Mouse (Mus musculus) neural tube, embryonic 15.5 days (tissue): Measurements from ENCODE around the gene Atp5k. TPM values are rescaled to one million over a fixed set of nuclear protein-coding genes. Genes with fewer than 3 reads are reported as not detected.
A peak's percentile ranks its signal among the peaks of the same experiment; 100 is the strongest.

Experiments used
- ATAC-seq: fragments of 200-750 bp; cut with Nextera tagmentation; 2 replicates; pipeline ENCODE4 v1.8.0; 2017; ENCODE audit warnings: mild to moderate bottlenecking, moderate TSS enrichment, moderate library complexity; ENCODE audit not compliant: low FRiP score
- H3K27ac ChIP-seq: fragments of 300-500 bp; sonication (generic); replicated peaks from 2 replicates; pipeline ENCODE4 v1.5.1; 2015; ENCODE audit warnings: mild to moderate bottlenecking, inconsistent platforms
- H3K27me3 ChIP-seq: fragments of 300-500 bp; sonication (generic); replicated peaks from 2 replicates; pipeline ENCODE4 v1.6.1; 2015; ENCODE audit warnings: inconsistent platforms
- H3K36me3 ChIP-seq: fragments of 300-500 bp; sonication (generic); 2 replicates; pipeline ENCODE4 v1.6.1; 2015; ENCODE audit warnings: inconsistent platforms
- H3K4me1 ChIP-seq: fragments of 300-500 bp; sonication (generic); 2 replicates; pipeline ENCODE4 v1.6.1; 2015; ENCODE audit warnings: inconsistent platforms
- H3K4me2 ChIP-seq: fragments of 300-500 bp; sonication (generic); 2 replicates; pipeline ENCODE4 v1.6.1; 2015; ENCODE audit warnings: inconsistent platforms, mild to moderate bottlenecking, moderate library complexity
- H3K4me3 ChIP-seq: fragments of 300-500 bp; sonication (generic); replicated peaks from 2 replicates; pipeline ENCODE4 v1.5.1; 2015; ENCODE audit warnings: mild to moderate bottlenecking, inconsistent platforms
- H3K9ac ChIP-seq: fragments of 300-500 bp; sonication (generic); replicated peaks from 2 replicates; pipeline ENCODE4 v1.6.1; 2015; ENCODE audit warnings: mild to moderate bottlenecking, inconsistent platforms
- H3K9me3 ChIP-seq: fragments of 300-500 bp; sonication (generic); replicated peaks from 2 replicates; pipeline ENCODE4 v1.6.1; 2016; ENCODE audit warnings: inconsistent platforms
- WGBS: fragments of 180-500 bp; shearing (Covaris S2); methylation state at CpG from one replicate; pipeline ENCODE4 v1.1.7; 2015; ENCODE audit warnings: mixed read lengths; 5-methylcytosine and 5-hydroxymethylcytosine counted together
- polyA plus RNA-seq: library from polyadenylated mRNA; unstranded; fragments of >200 nt; fragmentation: Nextera tagmentation; extraction: Ambion mirVana; gene quantifications from 2 replicates; pipeline ENCODE4 v1.2.1, GENCODE M21; 2015

Atp5k gene
- 430 and 482 TPM in 2 replicates for polyA plus RNA-seq

DNA sequence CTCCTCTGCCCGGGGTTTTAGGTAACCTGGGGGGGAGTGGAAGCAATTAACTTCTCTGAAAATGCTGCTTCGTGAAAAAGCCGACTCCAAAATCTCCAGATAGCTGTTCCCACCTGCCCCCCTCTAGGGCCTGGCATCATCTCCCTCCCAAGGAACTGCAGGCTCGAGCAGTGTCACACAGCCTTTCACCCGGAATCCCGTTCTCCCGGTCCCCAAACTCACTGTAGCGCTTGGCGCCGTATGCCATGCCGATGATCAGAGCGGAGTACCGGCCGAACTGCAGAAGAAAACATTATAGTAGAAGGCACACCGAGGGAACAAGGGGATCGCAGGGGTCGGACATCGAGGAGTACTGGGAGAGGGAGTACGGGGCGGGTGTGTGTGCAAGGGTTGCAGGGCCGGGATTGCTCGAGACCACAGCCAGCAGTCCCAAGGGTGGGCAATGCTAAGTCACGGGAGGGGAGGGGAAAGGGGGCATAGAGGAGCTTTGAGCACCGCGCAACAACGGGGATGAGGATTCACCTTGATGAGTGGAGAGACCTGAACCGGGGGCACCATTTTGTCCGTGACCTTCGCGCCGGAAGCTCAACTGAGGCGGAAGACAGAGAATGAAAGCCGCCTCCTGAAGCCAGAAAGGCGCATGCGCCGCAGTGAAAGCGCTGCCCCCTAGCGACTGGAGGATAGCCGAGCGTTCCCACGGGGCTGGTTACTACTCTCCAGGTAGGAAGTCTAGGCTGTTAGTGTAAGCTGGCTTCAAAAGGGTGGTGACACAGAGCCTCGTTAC lies at the start of gene Atp5k:
Gene Atp5k (minus strand): TSS at position 645 of the 784 bp plus-strand sequence.
- ATAC-seq = peak; percentile 93
- H3K27ac ChIP-seq = peak within 1 kb of the TSS; percentile 65

GRCm38 (mm10) chr5:108483006-108483405 lies 48.8 kb upstream of the Atp5k start:
- H3K9me3 ChIP-seq = no peaks in the 10 kb centered on the region
- no peak overlapping the region for H3K9ac ChIP-seq
- 93% methylated on average over 6 of the region's 6 CpGs for WGBS
- H3K4me1 ChIP-seq = no peaks in the 10 kb centered on the region
- H3K4me2 ChIP-seq = no peak overlapping the region
- no peak overlapping the region for H3K27ac ChIP-seq
- ATAC-seq = no peak
- H3K4me3 ChIP-seq = no peak overlapping the region
- H3K27me3 ChIP-seq = no peaks in the 10 kb centered on the region
- peaks cover 40% of the 10 kb centered on the region for H3K36me3 ChIP-seq

More for the DNA sequence above, at the start of gene Atp5k:
- H3K4me3 ChIP-seq = peak within 1 kb of the TSS; percentile 86
- peaks cover 19% of the 10 kb centered on the region for H3K27me3 ChIP-seq
- H3K36me3 ChIP-seq = peaks cover 27% of the 10 kb centered on the region
- H3K4me1 ChIP-seq = peaks cover 20% of the 10 kb centered on the region
- WGBS = 1% methylated on average over 42 of the region's 42 CpGs
- H3K9ac ChIP-seq = peak within 1 kb of the TSS; percentile 91
- peak within 1 kb of the TSS; percentile 89 for H3K4me2 ChIP-seq
- no peaks in the 10 kb centered on the region for H3K9me3 ChIP-seq

DNA sequence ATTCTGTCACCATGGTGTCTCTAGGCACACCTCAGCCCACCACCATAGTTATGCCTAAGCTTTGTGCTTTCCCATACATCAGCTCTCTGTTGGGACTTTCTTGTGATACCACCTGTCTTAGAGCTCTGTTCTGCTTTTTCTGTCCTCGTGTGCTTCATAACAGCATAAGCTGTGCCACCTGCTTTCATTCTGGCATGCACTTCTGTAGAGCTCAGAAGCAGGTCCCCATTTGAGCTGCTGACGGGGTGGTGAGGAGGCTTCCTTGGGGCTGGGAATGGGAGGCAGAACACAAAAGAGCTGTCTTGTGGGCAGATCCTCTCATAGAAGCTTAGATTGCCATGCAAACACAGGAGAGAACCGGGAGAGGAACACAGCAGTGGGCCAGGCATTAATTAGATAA lies 41.7 kb upstream of the Atp5k start:
- no peak for ATAC-seq
- no peak overlapping the region for H3K4me2 ChIP-seq
- no peaks in the 10 kb centered on the region for H3K27me3 ChIP-seq
- H3K9me3 ChIP-seq = no peaks in the 10 kb centered on the region
- 91% methylated on average over 3 of the region's 3 CpGs for WGBS
- no peak overlapping the region for H3K9ac ChIP-seq
- H3K4me1 ChIP-seq = no peaks in the 10 kb centered on the region
- no peak overlapping the region for H3K4me3 ChIP-seq
- no peak overlapping the region for H3K27ac ChIP-seq
- peaks cover 71% of the 10 kb centered on the region for H3K36me3 ChIP-seq

DNA sequence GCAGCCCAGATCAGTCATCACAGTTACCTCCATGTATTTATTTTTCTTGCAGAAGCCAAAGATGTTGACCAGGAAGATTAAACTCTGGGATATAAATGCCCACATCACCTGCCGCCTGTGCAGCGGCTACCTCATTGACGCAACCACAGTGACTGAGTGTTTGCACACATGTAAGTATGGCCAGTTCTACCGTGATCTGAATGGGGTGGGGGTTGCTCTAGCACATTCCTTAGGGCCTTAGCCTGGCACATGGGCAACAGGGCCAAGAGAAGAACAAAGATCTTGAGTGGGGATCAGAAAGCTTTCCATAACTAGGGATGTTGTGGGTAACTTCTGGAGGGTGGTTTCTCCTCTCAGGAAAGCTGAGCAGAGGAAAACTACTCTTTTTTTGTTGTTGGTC lies 39.5 kb upstream of the Atp5k start:
- no peak for ATAC-seq
- Histone ChIP-seq H3K9ac (no peak overlapping the region), H3K27me3 (no peaks in the 10 kb centered on the region), H3K9me3 (no peaks in the 10 kb centered on the region), H3K27ac (no peak overlapping the region), H3K4me3 (no peak overlapping the region), H3K4me2 (no peak overlapping the region), H3K36me3 (peaks cover 65% of the 10 kb centered on the region), H3K4me1 (peaks cover 2% of the 10 kb centered on the region)
- WGBS = 92% methylated on average over 4 of the region's 4 CpGs

- H3K9me3 ChIP-seq = no peaks in the 10 kb centered on the region
- H3K4me2 ChIP-seq = no peak overlapping the region
- H3K36me3 ChIP-seq = peaks cover 28% of the 10 kb centered on the region
- ATAC-seq = no peak
- WGBS = 62% methylated on average over 7 of the region's 7 CpGs
- H3K27ac ChIP-seq = no peak overlapping the region
- H3K27me3 ChIP-seq = no peaks in the 10 kb centered on the region
- peaks cover 17% of the 10 kb centered on the region for H3K4me1 ChIP-seq
- H3K9ac ChIP-seq = no peak overlapping the region
- no peak overlapping the region for H3K4me3 ChIP-seq
Observed at GRCm38 (mm10) chr5:108469617-108470016, 35.4 kb upstream of the Atp5k start.

DNA sequence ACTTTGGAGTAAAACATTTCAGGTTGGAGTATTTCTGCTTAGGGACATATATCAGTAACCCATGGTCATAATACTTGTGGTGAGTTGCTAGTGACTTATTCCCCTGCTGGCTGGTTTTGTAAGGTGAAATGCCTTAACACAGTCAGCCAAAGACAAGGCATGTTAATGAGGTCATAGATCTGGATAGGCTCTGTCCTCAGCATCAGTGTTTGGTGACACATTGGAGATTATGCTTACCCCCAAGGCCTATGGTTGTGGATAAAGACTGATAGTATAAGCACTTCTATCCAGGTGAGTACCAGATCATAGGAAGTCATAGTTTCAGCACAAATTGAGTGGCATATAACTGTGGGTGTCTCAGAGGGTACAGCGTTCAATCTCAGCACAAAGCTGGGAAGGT lies 32.4 kb upstream of the Atp5k start:
- Histone ChIP-seq H3K27ac (no peak overlapping the region), H3K27me3 (no peaks in the 10 kb centered on the region), H3K36me3 (no peaks in the 10 kb centered on the region), H3K9ac (no peak overlapping the region), H3K4me3 (no peak overlapping the region), H3K4me1 (peaks cover 46% of the 10 kb centered on the region), H3K4me2 (no peak overlapping the region), H3K9me3 (no peaks in the 10 kb centered on the region)
- no peak for ATAC-seq
- 98% methylated on average over 1 of the region's 1 CpGs for WGBS

- peaks cover 51% of the 10 kb centered on the region for H3K4me1 ChIP-seq
- no peak for ATAC-seq
- no peak overlapping the region for H3K4me3 ChIP-seq
- H3K27me3 ChIP-seq = no peaks in the 10 kb centered on the region
- H3K27ac ChIP-seq = no peak overlapping the region
- 92% methylated on average over 6 of the region's 6 CpGs for WGBS
- no peak overlapping the region for H3K9ac ChIP-seq
- no peaks in the 10 kb centered on the region for H3K36me3 ChIP-seq
- H3K9me3 ChIP-seq = no peaks in the 10 kb centered on the region
- no peak overlapping the region for H3K4me2 ChIP-seq
Observed at GRCm38 (mm10) chr5:108465131-108465891, 31.1 kb upstream of the Atp5k start.

DNA sequence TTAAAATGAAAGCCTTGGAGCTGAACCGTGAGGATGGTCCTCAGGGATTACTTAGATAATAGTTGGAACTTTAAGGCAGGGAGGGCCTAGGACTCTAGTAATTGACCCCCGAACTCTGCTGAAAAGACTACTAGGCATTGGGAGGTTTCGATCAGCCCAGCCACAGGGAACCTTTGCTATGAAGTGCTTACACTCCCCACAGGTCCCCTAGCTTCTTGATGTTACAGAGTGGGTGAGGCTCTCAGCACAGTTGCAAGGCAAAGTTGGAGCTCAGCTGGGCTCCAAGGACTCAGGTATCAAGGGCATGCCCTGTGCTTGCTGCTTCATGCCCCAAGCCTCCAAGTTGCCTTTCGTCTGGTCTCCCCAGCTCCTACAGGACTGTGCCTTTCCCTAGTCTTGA lies 28.2 kb upstream of the Atp5k start:
- Histone ChIP-seq H3K4me2 (peak overlapping the region; percentile 92), H3K27me3 (peaks cover 16% of the 10 kb centered on the region), H3K36me3 (no peaks in the 10 kb centered on the region), H3K4me3 (peak overlapping the region; percentile 98), H3K9me3 (no peaks in the 10 kb centered on the region), H3K9ac (peak overlapping the region; percentile 100), H3K4me1 (peaks cover 48% of the 10 kb centered on the region), H3K27ac (no peak overlapping the region)
- ATAC-seq = no peak
- WGBS = 43% methylated on average over 4 of the region's 4 CpGs

GRCm38 (mm10) chr5:108461082-108462065 lies 27.1 kb upstream of the Atp5k start, which contains the start of gene Pcgf3:
Gene Pcgf3, plus strand, starts transcription at chr5:108461232.
- Histone ChIP-seq H3K27ac (peak within 1 kb of the TSS; percentile 86), H3K9ac (peak within 1 kb of the TSS; percentile 100), H3K9me3 (no peaks in the 10 kb centered on the region), H3K36me3 (no peaks in the 10 kb centered on the region), H3K27me3 (peaks cover 16% of the 10 kb centered on the region), H3K4me2 (peak within 1 kb of the TSS; percentile 92), H3K4me1 (peaks cover 45% of the 10 kb centered on the region), H3K4me3 (peak within 1 kb of the TSS; percentile 98)
- ATAC-seq = peak; percentile 97
- 1% methylated on average over 60 of the region's 62 CpGs for WGBS

DNA sequence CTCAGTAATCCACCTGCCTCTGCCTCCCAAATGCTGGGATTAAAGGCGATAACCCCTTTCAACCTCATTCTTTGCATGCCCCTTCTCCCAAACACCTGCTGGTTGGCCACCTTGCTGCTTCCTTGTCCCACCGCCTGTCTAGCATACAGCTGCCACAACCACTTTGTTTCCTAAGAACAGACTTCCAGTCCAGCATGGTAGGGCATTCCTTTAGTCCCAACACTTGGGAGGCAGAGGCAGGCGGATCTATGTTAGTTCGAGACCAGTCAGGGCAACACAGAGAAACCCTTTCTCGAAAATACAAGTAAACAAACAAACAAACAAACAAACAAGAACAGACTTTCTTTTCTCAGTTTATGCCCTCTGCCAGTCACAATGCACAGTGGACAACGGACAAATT lies 26.2 kb upstream of the Atp5k start:
- peak overlapping the region; percentile 98 for H3K4me3 ChIP-seq
- H3K4me2 ChIP-seq = peak overlapping the region; percentile 92
- no peak overlapping the region for H3K27ac ChIP-seq
- H3K4me1 ChIP-seq = peaks cover 36% of the 10 kb centered on the region
- peaks cover 16% of the 10 kb centered on the region for H3K27me3 ChIP-seq
- H3K36me3 ChIP-seq = no peaks in the 10 kb centered on the region
- 40% methylated on average over 6 of the region's 6 CpGs for whole genome bisulfite sequencing
- 0 out of 2 replicates have a peak, but pooled peaks have one; percentile 4 for ATAC-seq
- H3K9ac ChIP-seq = peak overlapping the region; percentile 100
- no peaks in the 10 kb centered on the region for H3K9me3 ChIP-seq

GRCm38 (mm10) chr5:108458706-108459105 lies 24.5 kb upstream of the Atp5k start:
- Histone ChIP-seq H3K27me3 (peaks cover 16% of the 10 kb centered on the region), H3K27ac (no peak overlapping the region), H3K9ac (no peak overlapping the region), H3K9me3 (no peaks in the 10 kb centered on the region), H3K4me1 (peaks cover 24% of the 10 kb centered on the region), H3K4me2 (no peak overlapping the region), H3K4me3 (no peak overlapping the region), H3K36me3 (no peaks in the 10 kb centered on the region)
- 85% methylated on average over 2 of the region's 2 CpGs for WGBS
- no peak for ATAC-seq
